Mouse (Mus musculus) liver, postnatal 0 days (tissue): ENCODE results near the gene Adgrg4. TPM values are rescaled to one million over a fixed set of nuclear protein-coding genes. Genes with fewer than 3 reads are reported as not detected.

Experiments used
- ATAC-seq: fragments of 200-750 bp; cut with Nextera tagmentation; 2 replicates; pipeline ENCODE4 v1.8.0; 2017; ENCODE audit warnings: mild to moderate bottlenecking, moderate library complexity
- DNase-seq: peaks from one replicate; pipeline ENCODE4 v3.0.0-alpha.2; 2016
- H3K27ac ChIP-seq: fragments of 300-500 bp; sonication (generic); 2 replicates; pipeline ENCODE4 v1.5.1; 2014; ENCODE audit warnings: antibody characterized with exemption, moderate library complexity, mild to moderate bottlenecking, low read depth
- H3K27me3 ChIP-seq: fragments of 300-500 bp; sonication (generic); 2 replicates; pipeline ENCODE4 v1.6.1; 2014; ENCODE audit warnings: low read length, control low read depth, mixed read lengths; ENCODE audit not compliant: insufficient read depth
- H3K36me3 ChIP-seq: fragments of 300-500 bp; sonication (generic); replicated peaks from 2 replicates; pipeline ENCODE4 v1.6.1; 2014; ENCODE audit warnings: mild to moderate bottlenecking, control low read depth, low read length, moderate library complexity, mixed read lengths; ENCODE audit not compliant: insufficient read depth
- H3K4me1 ChIP-seq: fragments of 300-500 bp; sonication (generic); 2 replicates; pipeline ENCODE4 v1.6.1; 2014; ENCODE audit warnings: antibody characterized with exemption, mild to moderate bottlenecking, control low read depth; ENCODE audit not compliant: insufficient read depth
- H3K4me2 ChIP-seq: fragments of 300-500 bp; sonication (generic); 2 replicates; pipeline ENCODE4 v1.6.1; 2014; ENCODE audit warnings: low read depth, mild to moderate bottlenecking, low read length, moderate library complexity, mixed read lengths
- H3K4me3 ChIP-seq: fragments of 300-500 bp; sonication (generic); 2 replicates; pipeline ENCODE4 v1.5.1; 2014; ENCODE audit warnings: low read depth, low read length
- H3K9ac ChIP-seq: fragments of 300-500 bp; sonication (generic); replicated peaks from 2 replicates; pipeline ENCODE4 v1.6.1; 2014; ENCODE audit warnings: mild to moderate bottlenecking, moderate library complexity
- H3K9me3 ChIP-seq: fragments of 300-500 bp; sonication (generic); 2 replicates; pipeline ENCODE4 v1.6.1; 2016; ENCODE audit warnings: mild to moderate bottlenecking, control low read depth, low read length, mixed read lengths
- CTCF ChIP-seq: sonication (generic); IDR thresholded peaks from 2 replicates; pipeline ENCODE4 v1.5.1; 2016; ENCODE audit warnings: antibody characterized with exemption, low read depth
- EP300 ChIP-seq: IDR thresholded peaks from 2 replicates; pipeline ENCODE4 v1.6.1; 2016; ENCODE audit warnings: antibody characterized with exemption, low read depth, mild to moderate bottlenecking
- WGBS: fragments of 180-500 bp; shearing (Covaris S2); extraction: QIAGEN DNeasy Blood & Tissue Kit; methylation state at CpG from one replicate; pipeline ENCODE4 v1.1.7; 2014; ENCODE audit not compliant: insufficient replicate concordance; 5-methylcytosine and 5-hydroxymethylcytosine counted together
- polyA plus RNA-seq: library from polyadenylated mRNA; unstranded; fragments of >200 nt; fragmentation: Nextera tagmentation; extraction: Ambion mirVana; gene quantifications from 2 replicates; pipeline ENCODE4 v1.2.1, GENCODE M21; 2015

The Adgrg4 gene
- polyA plus RNA-seq, 1 experiment from 2014 or later: not detected

GRCm38 (mm10) chrX:57012891-57013290 is 142.9 kb downstream of the Adgrg4 start:
- no peaks in the 10 kb centered on the region for H3K4me1 ChIP-seq
- H3K4me3 ChIP-seq: no peak overlapping the region
- no peaks in the 10 kb centered on the region for H3K9me3 ChIP-seq
- 57% methylated on average over 2 of the region's 2 CpGs for WGBS
- no peak for ATAC-seq
- no peaks in the 10 kb centered on the region for H3K27me3 ChIP-seq
- H3K27ac ChIP-seq: no peak overlapping the region
- no peak overlapping the region for H3K4me2 ChIP-seq
- DNase-seq: no peak
- H3K36me3 ChIP-seq: no peaks in the 10 kb centered on the region
- H3K9ac ChIP-seq: no peak overlapping the region
- TF ChIP-seq CTCF (no peak), EP300 (no peak)

- WGBS: 64% methylated on average over 5 of the region's 5 CpGs
- Histone ChIP-seq H3K9me3 (no peaks in the 10 kb centered on the region), H3K4me3 (no peak within 1 kb of the TSS), H3K27ac (no peak within 1 kb of the TSS), H3K9ac (no peak within 1 kb of the TSS), H3K36me3 (no peaks in the 10 kb centered on the region), H3K4me1 (no peaks in the 10 kb centered on the region), H3K27me3 (no peaks in the 10 kb centered on the region), H3K4me2 (no peak within 1 kb of the TSS)
- no peak for ATAC-seq
- DNase-seq: no peak
- TF ChIP-seq EP300 (no peak), CTCF (no peak)
These were observed 172.8 kb downstream of the Adgrg4 start, which contains the start of gene Brs3 for GRCm38 (mm10) chrX:57042774-57043173. TSS of gene Brs3 (plus strand) at chrX:57043074.

DNA sequence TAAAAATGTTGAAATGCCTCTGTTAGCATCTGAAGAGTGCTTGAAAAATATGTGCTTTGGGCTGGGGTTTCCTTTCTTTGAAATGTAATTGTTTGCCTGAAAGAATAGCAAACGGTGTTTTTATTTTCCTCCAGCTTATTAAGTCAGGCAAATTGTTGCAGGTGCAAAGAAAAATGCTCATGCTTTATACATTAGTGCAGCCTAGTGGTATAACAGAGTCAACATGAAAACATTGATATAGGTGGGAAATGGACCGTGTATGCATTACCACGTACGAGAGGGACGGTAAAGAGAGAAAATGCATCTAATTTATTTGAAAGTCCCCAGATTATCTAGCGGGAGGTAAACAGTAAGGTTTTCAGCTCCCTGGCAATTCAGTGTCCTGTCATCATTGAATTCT is 173.9 kb downstream of the Adgrg4 start:
- H3K36me3 ChIP-seq: no peaks in the 10 kb centered on the region
- ATAC-seq: no peak
- H3K27me3 ChIP-seq: no peaks in the 10 kb centered on the region
- TF ChIP-seq EP300 (no peak), CTCF (no peak)
- no peak overlapping the region for H3K27ac ChIP-seq
- WGBS: 77% methylated on average over 6 of the region's 6 CpGs
- H3K4me1 ChIP-seq: no peaks in the 10 kb centered on the region
- H3K9me3 ChIP-seq: no peaks in the 10 kb centered on the region
- DNase-seq: no peak
- H3K9ac ChIP-seq: no peak overlapping the region
- no peak overlapping the region for H3K4me3 ChIP-seq
- H3K4me2 ChIP-seq: no peak overlapping the region

Other genes starting within 250 kb of the Adgrg4 start
- gene Fhl1, start 138.4 kb upstream of the Adgrg4 start, polyA plus RNA-seq: 14.8 and 25.2 TPM in 2 replicates
- gene Map7d3, start 47.8 kb upstream of the Adgrg4 start, polyA plus RNA-seq: 0.55 and 0.63 TPM in 2 replicates
- not detected in 2 replicates for gene Brs3, start 172.9 kb downstream of the Adgrg4 start, polyA plus RNA-seq
- gene Htatsf1, start 183.4 kb downstream of the Adgrg4 start, polyA plus RNA-seq: 20.3 and 22.1 TPM in 2 replicates
- not detected in 2 replicates for gene Vgll1, start 217.9 kb downstream of the Adgrg4 start, polyA plus RNA-seq